Mouse (Mus musculus) midbrain, embryonic 14.5 days (tissue): Measurements from ENCODE around the gene Lrrc51. TPM values are rescaled to one million over a fixed set of nuclear protein-coding genes. Genes with fewer than 3 reads are reported as not detected.
"Not testable (repeated sequence)": the region's sequence is repeated elsewhere in the genome, so short reads cannot be mapped to it uniquely, and the experiment has no call there.

Source experiments
- ATAC-seq: fragments of 200-750 bp; cut with Nextera tagmentation; 2 replicates; pipeline ENCODE4 v1.8.0; 2017; ENCODE audit warnings: moderate number of reproducible peaks, moderate library complexity; ENCODE audit not compliant: low FRiP score, low TSS enrichment
- DNase-seq: peaks from one replicate; pipeline ENCODE4 v3.0.0-alpha.2; 2015
- H3K27ac ChIP-seq: fragments of 300-500 bp; sonication (generic); replicated peaks from 2 replicates; pipeline ENCODE4 v1.5.1; 2014; ENCODE audit warnings: mild to moderate bottlenecking, low read depth, low read length, moderate library complexity
- H3K27me3 ChIP-seq: fragments of 300-500 bp; sonication (generic); 2 replicates; pipeline ENCODE4 v1.6.1; 2014; ENCODE audit warnings: low read length, control low read depth, mixed read lengths; ENCODE audit not compliant: control insufficient read depth, insufficient read depth
- H3K36me3 ChIP-seq: fragments of 300-500 bp; sonication (generic); 2 replicates; pipeline ENCODE4 v1.6.1; 2014; ENCODE audit warnings: low read length, control low read depth; ENCODE audit not compliant: control insufficient read depth, insufficient read depth
- H3K4me1 ChIP-seq: fragments of 300-500 bp; sonication (generic); 2 replicates; pipeline ENCODE4 v1.6.1; 2014; ENCODE audit warnings: mild to moderate bottlenecking, antibody characterized with exemption, low read length, control low read depth; ENCODE audit not compliant: control insufficient read depth, insufficient read depth
- H3K4me2 ChIP-seq: fragments of 300-500 bp; sonication (generic); 2 replicates; pipeline ENCODE4 v1.6.1; 2014; ENCODE audit warnings: mild to moderate bottlenecking, low read length, moderate library complexity
- H3K4me3 ChIP-seq: fragments of 300-500 bp; sonication (generic); replicated peaks from 2 replicates; pipeline ENCODE4 v1.5.1; 2014; ENCODE audit warnings: low read depth, low read length
- H3K9ac ChIP-seq: fragments of 300-500 bp; sonication (generic); replicated peaks from 2 replicates; pipeline ENCODE4 v1.6.1; 2014; ENCODE audit warnings: mild to moderate bottlenecking, low read length, moderate library complexity
- H3K9me3 ChIP-seq: fragments of 300-500 bp; sonication (generic); 2 replicates; pipeline ENCODE4 v1.6.1; 2016; ENCODE audit warnings: low read length, control low read depth, mixed read lengths; ENCODE audit not compliant: control insufficient read depth
- WGBS: fragments of 180-500 bp; shearing (Covaris S2); extraction: QIAGEN DNeasy Blood & Tissue Kit; methylation state at CpG from one replicate; pipeline ENCODE4 v1.1.7; 2014; 5-methylcytosine and 5-hydroxymethylcytosine counted together
- polyA plus RNA-seq: library from polyadenylated mRNA; unstranded; fragments of >200 nt; fragmentation: Nextera tagmentation; extraction: Ambion mirVana; gene quantifications from 2 replicates; pipeline ENCODE4 v1.2.1, GENCODE M21; 2014

Gene Lrrc51
- polyA plus RNA-seq, 1 experiment from 2014 or later, result 7.4 TPM

DNA sequence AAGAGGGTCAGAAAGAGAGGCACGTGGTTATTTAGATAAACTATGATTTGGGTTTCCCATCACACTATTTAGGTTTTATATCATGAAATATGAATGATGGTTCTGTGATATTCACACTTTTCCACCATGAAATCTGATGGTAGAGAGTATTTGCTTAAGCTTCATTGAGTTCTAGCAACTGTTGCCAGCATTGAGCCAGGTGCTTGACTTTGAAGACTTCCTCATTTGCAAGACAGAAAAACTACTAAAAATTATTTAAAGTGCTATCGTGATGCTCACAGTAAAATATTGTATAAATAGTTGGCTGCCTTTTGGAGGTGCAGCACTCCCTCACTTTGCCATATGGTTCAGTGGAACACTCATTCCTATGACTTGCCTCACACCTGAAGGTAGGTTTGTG is 21.6 kb upstream of the Lrrc51 start:
- Histone ChIP-seq H3K27me3 (no peaks in the 10 kb centered on the region), H3K9me3 (no peaks in the 10 kb centered on the region), H3K27ac (no peak overlapping the region), H3K4me3 (no peak overlapping the region), H3K4me2 (no peak overlapping the region), H3K36me3 (no peaks in the 10 kb centered on the region), H3K9ac (no peak overlapping the region), H3K4me1 (no peaks in the 10 kb centered on the region)
- WGBS, result 95% methylated on average over 2 of the region's 2 CpGs
- ATAC-seq (no peak), DNase-seq (no peak)

GRCm38 (mm10) chr7:101954163-101954562 is 20.5 kb upstream of the Lrrc51 start:
- Histone ChIP-seq H3K9ac (no peak overlapping the region), H3K27me3 (no peaks in the 10 kb centered on the region)
- WGBS, result 100% methylated on average over 2 of the region's 2 CpGs

DNA sequence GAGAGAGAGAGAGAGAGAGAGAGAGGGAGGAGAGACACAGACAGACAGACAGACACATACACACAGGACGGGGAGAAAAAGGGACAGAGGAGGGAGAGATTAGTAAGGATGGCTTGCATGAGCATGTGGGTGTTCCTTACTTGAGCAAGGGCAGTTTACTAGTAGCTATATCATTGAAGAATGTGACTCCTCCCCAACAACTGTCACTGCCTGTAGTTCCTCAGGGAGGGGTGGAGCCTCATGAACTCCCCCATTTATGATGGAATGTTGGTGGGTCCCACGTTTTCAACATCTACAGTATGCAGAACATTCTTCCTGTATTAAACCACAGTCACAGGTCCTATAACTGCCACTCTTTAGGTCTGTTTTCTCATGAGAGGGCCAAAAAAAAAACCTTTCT is 18.4 kb upstream of the Lrrc51 start:
- H3K9ac ChIP-seq, result no peak overlapping the region
- H3K4me3 ChIP-seq, result no peak overlapping the region
- H3K4me2 ChIP-seq, result no peak overlapping the region
- ATAC-seq, result no peak
- no peak for DNase-seq
- H3K27me3 ChIP-seq, result no peaks in the 10 kb centered on the region
- WGBS, result 79% methylated on average over 2 of the region's 2 CpGs
- H3K4me1 ChIP-seq, result no peaks in the 10 kb centered on the region
- no peak overlapping the region for H3K27ac ChIP-seq
- no peaks in the 10 kb centered on the region for H3K9me3 ChIP-seq
- H3K36me3 ChIP-seq, result no peaks in the 10 kb centered on the region

More at GRCm38 (mm10) chr7:101954163-101954562, 20.5 kb upstream of the Lrrc51 start:
- H3K36me3 ChIP-seq, result no peaks in the 10 kb centered on the region
- ATAC-seq, result no peak
- H3K4me3 ChIP-seq, result no peak overlapping the region
- DNase-seq, result no peak
- no peak overlapping the region for H3K27ac ChIP-seq
- no peaks in the 10 kb centered on the region for H3K4me1 ChIP-seq
- no peaks in the 10 kb centered on the region for H3K9me3 ChIP-seq
- H3K4me2 ChIP-seq, result no peak overlapping the region

- no peak overlapping the region for H3K27ac ChIP-seq
- ATAC-seq, result no peak
- no peaks in the 10 kb centered on the region for H3K27me3 ChIP-seq
- H3K4me2 ChIP-seq, result no peak overlapping the region
- no peaks in the 10 kb centered on the region for H3K4me1 ChIP-seq
- DNase-seq, result no peak
- H3K4me3 ChIP-seq, result no peak overlapping the region
- 89% methylated on average over 1 of the region's 1 CpGs for WGBS
- no peak overlapping the region for H3K9ac ChIP-seq
- H3K9me3 ChIP-seq, result no peaks in the 10 kb centered on the region
- H3K36me3 ChIP-seq, result no peaks in the 10 kb centered on the region
Measured at GRCm38 (mm10) chr7:101951648-101952047, 18.0 kb upstream of the Lrrc51 start.

DNA sequence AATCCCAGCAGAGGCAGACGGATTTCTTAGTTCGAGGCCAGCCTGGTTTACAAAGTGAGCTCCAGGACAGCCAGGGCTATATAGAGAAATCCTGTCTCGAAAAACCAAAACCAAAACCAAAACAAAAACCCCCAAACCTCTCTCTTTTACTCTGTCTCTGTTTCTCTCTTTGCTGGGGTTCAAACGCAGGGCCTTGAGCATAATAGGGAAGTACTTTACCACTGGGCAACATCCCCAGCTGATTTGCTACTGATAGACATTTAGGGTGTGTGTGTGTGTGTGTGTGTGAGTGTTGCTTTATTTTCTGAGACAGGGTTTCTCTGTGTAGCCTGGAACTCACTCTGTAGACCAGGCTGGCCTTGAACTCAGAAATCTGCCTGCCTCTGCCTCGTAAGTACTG is 15.3 kb upstream of the Lrrc51 start:
- ATAC-seq, H3K27me3 ChIP-seq, H3K27ac ChIP-seq, H3K4me3 ChIP-seq, H3K4me2 ChIP-seq, DNase-seq, H3K4me1 ChIP-seq, H3K9ac ChIP-seq, H3K36me3 ChIP-seq, H3K9me3 ChIP-seq: not testable (repeated sequence)
- 94% methylated on average over 5 of the region's 5 CpGs for WGBS

DNA sequence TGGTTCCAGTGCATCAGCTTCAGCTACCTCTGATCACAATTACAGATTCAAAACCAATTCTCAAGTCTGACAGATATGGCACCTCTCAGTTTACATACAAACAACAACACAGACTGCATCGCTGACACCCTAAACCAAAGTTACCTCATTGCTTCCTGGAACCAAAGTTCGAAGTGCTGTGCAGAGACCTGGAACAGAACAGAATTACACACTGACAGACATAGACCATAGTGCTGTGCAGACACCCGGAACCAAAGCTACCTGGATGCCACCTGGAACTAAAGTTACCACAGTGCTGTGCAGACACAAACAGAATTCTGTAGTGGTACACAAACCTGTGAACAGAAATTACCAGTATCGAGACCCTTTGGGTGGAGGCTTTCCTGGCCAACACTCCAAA is 6.1 kb upstream of the Lrrc51 start:
- Histone ChIP-seq H3K36me3 (0 out of 2 replicates have a peak, but pooled peaks cover 3% of the 10 kb centered on the region), H3K9me3 (no peaks in the 10 kb centered on the region), H3K4me2 (no peak overlapping the region), H3K27me3 (no peaks in the 10 kb centered on the region), H3K4me3 (no peak overlapping the region), H3K4me1 (peaks cover 6% of the 10 kb centered on the region), H3K27ac (no peak overlapping the region), H3K9ac (no peak overlapping the region)
- no peak for DNase-seq
- 95% methylated on average over 4 of the region's 4 CpGs for WGBS
- ATAC-seq, result no peak

- no peak overlapping the region for H3K9ac ChIP-seq
- H3K4me2 ChIP-seq, result no peak overlapping the region
- DNase-seq, result no peak
- no peaks in the 10 kb centered on the region for H3K27me3 ChIP-seq
- H3K36me3 ChIP-seq, result 0 out of 2 replicates have a peak, but pooled peaks cover 3% of the 10 kb centered on the region
- H3K4me3 ChIP-seq, result no peak overlapping the region
- H3K27ac ChIP-seq, result no peak overlapping the region
- WGBS, result 88% methylated on average over 2 of the region's 2 CpGs
- H3K4me1 ChIP-seq, result peaks cover 10% of the 10 kb centered on the region
- no peaks in the 10 kb centered on the region for H3K9me3 ChIP-seq
- ATAC-seq, result no peak
Measured at GRCm38 (mm10) chr7:101938348-101938747, 4.7 kb upstream of the Lrrc51 start.

GRCm38 (mm10) chr7:101937569-101937968 is 3.9 kb upstream of the Lrrc51 start:
- H3K27ac ChIP-seq, result no peak overlapping the region
- H3K4me2 ChIP-seq, result no peak overlapping the region
- H3K4me1 ChIP-seq, result peaks cover 16% of the 10 kb centered on the region
- no peaks in the 10 kb centered on the region for H3K9me3 ChIP-seq
- H3K9ac ChIP-seq, result no peak overlapping the region
- 0 out of 2 replicates have a peak, but pooled peaks cover 3% of the 10 kb centered on the region for H3K36me3 ChIP-seq
- 96% methylated on average over 4 of the region's 4 CpGs for WGBS
- no peaks in the 10 kb centered on the region for H3K27me3 ChIP-seq
- H3K4me3 ChIP-seq, result no peak overlapping the region
- no peak for DNase-seq
- ATAC-seq, result no peak

- Histone ChIP-seq H3K9me3 (no peaks in the 10 kb centered on the region), H3K27ac (no peak overlapping the region), H3K27me3 (no peaks in the 10 kb centered on the region), H3K9ac (no peak overlapping the region), H3K4me3 (no peak overlapping the region), H3K4me1 (peaks cover 16% of the 10 kb centered on the region), H3K4me2 (no peak overlapping the region), H3K36me3 (0 out of 2 replicates have a peak, but pooled peaks cover 3% of the 10 kb centered on the region)
- no peak for DNase-seq
- ATAC-seq, result no peak
- 96% methylated on average over 4 of the region's 4 CpGs for WGBS
Measured at GRCm38 (mm10) chr7:101936996-101937395, 3.3 kb upstream of the Lrrc51 start.
